Mouse (Mus musculus) hindbrain, embryonic 15.5 days (tissue): ENCODE results near the gene Crhbp. TPM values are rescaled to one million over a fixed set of nuclear protein-coding genes. Genes with fewer than 3 reads are reported as not detected.

Experiments
- ATAC-seq: fragments of 200-750 bp; cut with Nextera tagmentation; 2 replicates; pipeline ENCODE4 v1.8.0; 2017; ENCODE audit warnings: low read depth, moderate number of reproducible peaks, moderate TSS enrichment; ENCODE audit not compliant: low FRiP score
- H3K27ac ChIP-seq: fragments of 300-500 bp; sonication (generic); replicated peaks from 2 replicates; pipeline ENCODE4 v1.5.1; 2015; ENCODE audit warnings: mild to moderate bottlenecking, inconsistent platforms
- H3K27me3 ChIP-seq: fragments of 300-500 bp; sonication (generic); 2 replicates; pipeline ENCODE4 v1.6.1; 2015; ENCODE audit warnings: control low read depth, inconsistent platforms
- H3K36me3 ChIP-seq: fragments of 300-500 bp; sonication (generic); 2 replicates; pipeline ENCODE4 v1.6.1; 2015; ENCODE audit warnings: control low read depth, inconsistent platforms
- H3K4me1 ChIP-seq: fragments of 300-500 bp; sonication (generic); replicated peaks from 2 replicates; pipeline ENCODE4 v1.6.1; 2015; ENCODE audit warnings: control low read depth, inconsistent platforms
- H3K4me2 ChIP-seq: fragments of 300-500 bp; sonication (generic); 2 replicates; pipeline ENCODE4 v1.6.1; 2015; ENCODE audit warnings: moderate library complexity, mild to moderate bottlenecking, inconsistent platforms
- H3K4me3 ChIP-seq: fragments of 300-500 bp; sonication (generic); 2 replicates; pipeline ENCODE4 v1.5.1; 2015; ENCODE audit warnings: mild to moderate bottlenecking, inconsistent platforms
- H3K9ac ChIP-seq: fragments of 300-500 bp; sonication (generic); 2 replicates; pipeline ENCODE4 v1.6.1; 2015; ENCODE audit warnings: inconsistent platforms
- H3K9me3 ChIP-seq: fragments of 300-500 bp; sonication (generic); 2 replicates; pipeline ENCODE4 v1.6.1; 2016; ENCODE audit warnings: control low read depth, inconsistent platforms
- WGBS: fragments of 180-500 bp; shearing (Covaris S2); methylation state at CpG from one replicate; pipeline ENCODE4 v1.1.7; 2015; 5-methylcytosine and 5-hydroxymethylcytosine counted together
- polyA plus RNA-seq: library from polyadenylated mRNA; unstranded; fragments of >200 nt; fragmentation: Nextera tagmentation; extraction: Ambion mirVana; gene quantifications from 2 replicates; pipeline ENCODE4 v1.2.1, GENCODE M21; 2015

Crhbp gene
- polyA plus RNA-seq, 1 experiment from 2014 or later = 8.8 TPM

DNA sequence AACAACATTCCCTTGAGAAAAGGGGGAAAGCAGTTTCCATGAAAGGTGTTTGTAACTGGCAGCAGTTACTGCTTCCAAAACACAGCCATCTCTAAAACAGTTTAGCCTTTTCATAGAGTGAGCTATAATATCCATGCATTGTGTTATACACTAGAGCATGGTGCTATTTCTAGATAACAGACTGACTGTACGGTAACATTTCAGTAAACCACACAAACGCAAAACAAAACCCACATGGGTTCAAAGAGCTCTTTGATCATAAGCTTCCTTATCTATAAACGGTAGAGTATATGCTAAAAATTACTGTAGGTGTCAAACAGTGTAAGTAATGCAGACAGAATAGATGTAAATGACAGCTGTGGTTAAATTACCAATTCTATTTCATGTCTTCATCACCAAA is 5.0 kb upstream of the Crhbp start:
- Histone ChIP-seq H3K9ac (no peak overlapping the region), H3K4me2 (no peak overlapping the region), H3K4me1 (no peaks in the 10 kb centered on the region), H3K27me3 (peaks cover 11% of the 10 kb centered on the region; the same call in 1 of the 2 replicates), H3K4me3 (no peak overlapping the region), H3K36me3 (no peaks in the 10 kb centered on the region), H3K9me3 (no peaks in the 10 kb centered on the region), H3K27ac (no peak overlapping the region)
- no peak for ATAC-seq
- WGBS = 75% methylated on average over 3 of the region's 3 CpGs

- Histone ChIP-seq H3K27me3 (peaks cover 18% of the 10 kb centered on the region), H3K4me2 (peak overlapping the region; percentile 88), H3K9ac (no peak overlapping the region), H3K4me1 (peaks cover 16% of the 10 kb centered on the region), H3K36me3 (no peaks in the 10 kb centered on the region), H3K9me3 (no peaks in the 10 kb centered on the region), H3K4me3 (peak overlapping the region; percentile 44), H3K27ac (no peak overlapping the region)
- WGBS = 15% methylated on average over 7 of the region's 7 CpGs
- ATAC-seq = no peak
Measured at GRCm38 (mm10) chr13:95444291-95444690, 433 bp downstream of the Crhbp start.

DNA sequence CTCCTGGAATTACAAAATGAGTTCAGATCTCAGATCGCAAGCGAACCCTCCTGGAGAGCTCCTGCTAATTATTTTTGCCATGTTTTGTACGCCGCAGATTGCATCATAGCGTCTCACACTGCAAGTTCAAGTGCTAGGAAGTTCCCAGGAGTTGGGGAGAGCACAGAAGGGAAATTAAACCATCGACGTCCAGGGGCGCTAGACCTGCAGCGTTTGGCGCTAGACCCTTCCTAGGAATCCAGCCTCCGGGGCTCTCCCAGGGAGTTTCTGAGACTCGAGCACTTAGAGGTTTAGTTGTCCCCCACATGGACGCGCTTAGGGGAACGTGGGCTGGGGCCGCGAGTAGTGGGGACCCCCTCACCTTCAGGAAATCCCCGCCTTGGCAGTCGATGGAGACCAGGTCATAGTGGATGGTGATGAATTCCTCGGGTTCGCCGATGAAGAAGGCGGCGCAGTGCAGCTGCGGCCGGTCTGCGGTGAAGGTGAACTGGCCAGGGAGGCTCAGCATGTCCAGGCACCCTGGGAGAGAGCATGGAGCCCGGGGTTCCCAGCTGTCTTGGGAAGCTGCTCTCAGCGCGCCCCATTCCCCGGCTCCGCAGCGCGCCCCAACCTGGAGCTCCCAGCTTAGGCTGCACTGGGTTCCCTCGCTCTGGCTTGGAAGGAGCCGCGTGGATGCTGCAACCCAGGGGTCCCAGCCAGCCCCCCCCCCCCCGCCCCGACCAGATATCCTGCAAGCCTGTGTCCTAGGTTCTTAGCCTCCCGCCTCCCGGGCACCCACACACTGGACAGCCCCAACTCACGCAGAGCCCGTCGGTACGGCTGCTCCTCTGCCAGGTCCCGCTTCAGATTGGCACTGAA is 1.1 kb downstream of the Crhbp start:
- H3K4me2 ChIP-seq = peak overlapping the region; percentile 88
- H3K9me3 ChIP-seq = no peaks in the 10 kb centered on the region
- no peaks in the 10 kb centered on the region for H3K36me3 ChIP-seq
- peaks cover 18% of the 10 kb centered on the region for H3K27me3 ChIP-seq
- H3K27ac ChIP-seq = no peak overlapping the region
- peak overlapping the region; percentile 44 for H3K4me3 ChIP-seq
- peak; percentile 73 for ATAC-seq
- H3K9ac ChIP-seq = peak overlapping the region; percentile 52
- WGBS = 1% methylated on average over 46 of the region's 46 CpGs
- H3K4me1 ChIP-seq = peaks cover 16% of the 10 kb centered on the region

- Histone ChIP-seq H3K4me3 (0 out of 2 replicates have a peak overlapping the region, but pooled peaks have one; percentile 44), H3K4me2 (peak overlapping the region; percentile 88), H3K9ac (no peak overlapping the region), H3K36me3 (no peaks in the 10 kb centered on the region), H3K4me1 (peaks cover 16% of the 10 kb centered on the region), H3K27ac (no peak overlapping the region), H3K9me3 (no peaks in the 10 kb centered on the region), H3K27me3 (peaks cover 18% of the 10 kb centered on the region)
- WGBS = 19% methylated on average over 4 of the region's 4 CpGs
- no peak for ATAC-seq
Measured at GRCm38 (mm10) chr13:95442901-95443300, 1.8 kb downstream of the Crhbp start.

GRCm38 (mm10) chr13:95439569-95439968 is 5.2 kb downstream of the Crhbp start:
- no peaks in the 10 kb centered on the region for H3K9me3 ChIP-seq
- H3K27me3 ChIP-seq = peaks cover 7% of the 10 kb centered on the region
- no peak overlapping the region for H3K9ac ChIP-seq
- no peak for ATAC-seq
- H3K4me3 ChIP-seq = no peak overlapping the region
- H3K4me2 ChIP-seq = no peak overlapping the region
- H3K27ac ChIP-seq = no peak overlapping the region
- H3K4me1 ChIP-seq = peaks cover 16% of the 10 kb centered on the region
- H3K36me3 ChIP-seq = no peaks in the 10 kb centered on the region
- 79% methylated on average over 5 of the region's 5 CpGs for WGBS

GRCm38 (mm10) chr13:95431760-95432159 is 13.0 kb downstream of the Crhbp start:
- H3K9me3 ChIP-seq = no peaks in the 10 kb centered on the region
- 0 out of 2 replicates have a peak, but pooled peaks cover 2% of the 10 kb centered on the region for H3K27me3 ChIP-seq
- H3K4me1 ChIP-seq = no peaks in the 10 kb centered on the region
- 69% methylated on average over 10 of the region's 10 CpGs for WGBS
- no peaks in the 10 kb centered on the region for H3K36me3 ChIP-seq
- no peak overlapping the region for H3K4me2 ChIP-seq
- ATAC-seq = no peak
- H3K9ac ChIP-seq = no peak overlapping the region
- no peak overlapping the region for H3K4me3 ChIP-seq
- H3K27ac ChIP-seq = no peak overlapping the region

GRCm38 (mm10) chr13:95427499-95427898 is 17.2 kb downstream of the Crhbp start:
- Histone ChIP-seq H3K36me3 (no peaks in the 10 kb centered on the region), H3K9ac (no peak overlapping the region), H3K4me1 (peaks cover 9% of the 10 kb centered on the region), H3K27me3 (no peaks in the 10 kb centered on the region), H3K4me2 (no peak overlapping the region), H3K4me3 (no peak overlapping the region), H3K9me3 (no peaks in the 10 kb centered on the region), H3K27ac (no peak overlapping the region)
- WGBS = 93% methylated on average over 3 of the region's 3 CpGs
- ATAC-seq = no peak

DNA sequence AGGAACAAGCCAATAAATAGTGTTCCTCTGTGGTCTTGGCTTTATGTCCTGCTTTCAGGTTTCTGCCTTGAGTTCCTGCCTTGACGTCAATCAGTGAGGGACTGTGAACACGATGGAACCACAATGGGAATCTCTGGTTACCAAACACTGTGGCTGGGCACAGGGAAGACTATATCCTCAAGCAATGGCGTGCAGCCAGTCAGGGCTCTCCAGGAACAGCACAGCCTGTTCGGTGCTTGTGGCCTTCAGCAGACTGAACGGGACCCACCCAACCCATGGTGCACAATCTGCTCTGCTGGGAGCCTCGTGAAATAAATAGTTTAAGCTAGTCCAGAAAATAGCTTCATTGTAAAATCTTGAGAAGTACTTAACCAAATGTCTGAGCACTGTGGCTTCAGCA is 18.3 kb downstream of the Crhbp start:
- no peak overlapping the region for H3K4me2 ChIP-seq
- ATAC-seq = no peak
- H3K4me3 ChIP-seq = no peak overlapping the region
- H3K4me1 ChIP-seq = peaks cover 9% of the 10 kb centered on the region
- H3K27ac ChIP-seq = no peak overlapping the region
- H3K36me3 ChIP-seq = no peaks in the 10 kb centered on the region
- no peaks in the 10 kb centered on the region for H3K9me3 ChIP-seq
- no peaks in the 10 kb centered on the region for H3K27me3 ChIP-seq
- WGBS = 91% methylated on average over 6 of the region's 6 CpGs
- no peak overlapping the region for H3K9ac ChIP-seq

GRCm38 (mm10) chr13:95425484-95425883 is 19.2 kb downstream of the Crhbp start:
- Histone ChIP-seq H3K27me3 (no peaks in the 10 kb centered on the region), H3K4me1 (peaks cover 9% of the 10 kb centered on the region), H3K9me3 (no peaks in the 10 kb centered on the region), H3K4me2 (peak overlapping the region; percentile 11; the same call in 1 of the 2 replicates), H3K4me3 (no peak overlapping the region), H3K27ac (no peak overlapping the region), H3K36me3 (no peaks in the 10 kb centered on the region), H3K9ac (no peak overlapping the region)
- ATAC-seq = no peak
- WGBS = 32% methylated on average over 6 of the region's 6 CpGs

DNA sequence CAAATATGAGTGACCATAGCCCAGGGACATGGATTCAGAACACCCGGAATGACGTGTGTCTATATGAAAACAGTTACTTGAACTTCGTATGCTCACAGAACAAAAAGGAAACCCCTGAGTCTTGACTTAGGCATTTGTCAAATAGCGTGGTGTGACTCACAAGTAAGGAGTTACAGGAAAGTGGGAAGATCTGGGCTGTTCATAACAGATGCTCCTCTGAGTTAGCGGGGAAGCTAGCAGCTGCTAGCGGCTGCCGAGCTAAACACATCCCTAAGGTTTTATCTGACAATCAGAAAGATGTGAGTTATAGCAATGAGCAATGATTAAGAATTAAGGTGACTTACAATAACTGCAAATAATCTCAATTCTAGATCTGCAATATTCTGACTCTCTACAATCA is 19.8 kb downstream of the Crhbp start:
- H3K4me1 ChIP-seq = peaks cover 13% of the 10 kb centered on the region
- H3K27ac ChIP-seq = no peak overlapping the region
- ATAC-seq = no peak
- H3K27me3 ChIP-seq = no peaks in the 10 kb centered on the region
- H3K9ac ChIP-seq = no peak overlapping the region
- H3K9me3 ChIP-seq = no peaks in the 10 kb centered on the region
- no peak overlapping the region for H3K4me3 ChIP-seq
- no peaks in the 10 kb centered on the region for H3K36me3 ChIP-seq
- no peak overlapping the region for H3K4me2 ChIP-seq
- WGBS = 83% methylated on average over 7 of the region's 7 CpGs

DNA sequence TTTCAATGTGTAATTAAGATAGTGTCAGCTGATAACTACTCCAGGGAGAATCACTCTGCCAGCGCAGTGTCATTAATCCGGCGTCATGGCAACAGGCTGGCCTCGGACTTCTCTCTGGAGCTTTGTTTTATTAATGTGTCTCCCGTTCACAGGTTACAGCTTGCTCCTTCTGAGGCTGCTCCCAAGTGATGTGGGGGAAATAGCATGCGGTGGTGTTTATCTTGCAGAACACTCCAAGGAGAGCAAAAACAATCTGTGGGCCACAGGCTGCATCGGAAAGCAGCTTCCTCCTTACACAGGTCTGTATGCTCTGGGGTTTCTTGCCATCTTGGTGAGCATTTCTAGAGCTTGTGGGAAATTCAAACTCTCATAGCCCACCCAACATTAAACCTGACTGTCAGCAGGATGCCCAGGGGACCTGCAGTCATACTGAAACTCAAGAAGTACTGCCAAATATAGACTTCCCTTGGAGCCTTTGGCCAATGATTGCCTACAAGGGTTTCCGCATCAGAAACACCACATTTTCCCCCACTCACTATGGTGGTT is 25.4 kb downstream of the Crhbp start:
- no peak overlapping the region for H3K9ac ChIP-seq
- H3K4me2 ChIP-seq = peak overlapping the region; percentile 31
- H3K27me3 ChIP-seq = no peaks in the 10 kb centered on the region
- no peaks in the 10 kb centered on the region for H3K36me3 ChIP-seq
- ATAC-seq = peak; percentile 93
- 16% methylated on average over 8 of the region's 8 CpGs for WGBS
- no peak overlapping the region for H3K4me3 ChIP-seq
- no peaks in the 10 kb centered on the region for H3K9me3 ChIP-seq
- H3K27ac ChIP-seq = peak overlapping the region; percentile 73
- H3K4me1 ChIP-seq = peaks cover 24% of the 10 kb centered on the region

GRCm38 (mm10) chr13:95418575-95419203 is 26.0 kb downstream of the Crhbp start:
- Histone ChIP-seq H3K27me3 (no peaks in the 10 kb centered on the region), H3K4me3 (no peak overlapping the region), H3K4me1 (peaks cover 24% of the 10 kb centered on the region), H3K36me3 (no peaks in the 10 kb centered on the region), H3K4me2 (peak overlapping the region; percentile 31), H3K9me3 (no peaks in the 10 kb centered on the region), H3K9ac (no peak overlapping the region), H3K27ac (peak overlapping the region; percentile 73)
- WGBS = 36% methylated on average over 6 of the region's 6 CpGs
- ATAC-seq = no peak
